ENCODE assay signal across 16 mouse cellular contexts in the genomic region with DNA sequence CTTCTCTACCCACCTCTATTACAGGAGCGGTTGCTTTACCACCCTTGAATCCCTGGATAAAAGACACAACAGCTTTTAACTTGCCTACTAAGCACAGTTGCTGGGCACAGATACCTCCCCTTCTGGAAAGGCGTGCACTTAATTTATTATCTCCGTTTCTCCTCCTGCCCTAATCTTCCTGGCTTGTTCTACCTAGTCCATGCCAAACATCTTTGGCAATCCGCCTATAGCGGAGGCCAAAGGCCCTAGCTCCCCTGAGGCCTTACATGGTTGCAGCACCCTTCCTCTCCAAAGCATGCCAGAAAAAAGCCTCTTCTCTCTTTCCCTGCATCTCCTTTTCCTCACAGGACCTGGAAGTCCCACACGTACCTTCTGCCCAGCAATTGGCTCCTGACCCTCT. TPM values are rescaled to one million over a fixed set of nuclear protein-coding genes. Genes with fewer than 3 reads are reported as not detected.
DNase-seq lines count a peak whose midpoint lies in the region; ATAC-seq lines count a peak whose summit lies in the region.
"Had no signal": no experiment of that assay in that cellular context is flagged by ENCODE, and none has a peak within 500 bp of the region (broad histone marks: within the 10 kb centered on the region; RNA-seq: fewer than 3 reads in every experiment).

No protein-coding gene starts in this region.

- 86% methylated on average over 6 of the region's 6 CpGs for WGBS in hindbrain, embryonic 12.5 days
- WGBS in midbrain, embryonic 14.5 days, result 90% methylated on average over 6 of the region's 6 CpGs

- H3K36me3 ChIP-seq in hindbrain, embryonic 12.5 days, result no peaks in the 10 kb centered on the region
- no peaks in the 10 kb centered on the region for H3K36me3 ChIP-seq in midbrain, embryonic 14.5 days (ENCODE audit: control insufficient read depth, insufficient read depth, low read length)
- H3K36me3 ChIP-seq: embryonic facial prominence, embryonic 12.5 days; forebrain, embryonic 10.5 days; hindbrain, embryonic 13.5 days had no signal

- no peak overlapping the region for H3K4me2 ChIP-seq in hindbrain, embryonic 12.5 days (replicated peaks)
- H3K4me2 ChIP-seq in midbrain, embryonic 14.5 days (ENCODE audit: low read length), result no peak overlapping the region
- H3K4me2 ChIP-seq: embryonic facial prominence, embryonic 12.5 days; hindbrain, embryonic 13.5 days; midbrain, embryonic 11.5 days had no signal

- no peak overlapping the region for H3K9ac ChIP-seq in hindbrain, embryonic 12.5 days
- H3K9ac ChIP-seq in midbrain, embryonic 14.5 days (replicated peaks; ENCODE audit: low read length), result no peak overlapping the region
- H3K9ac ChIP-seq: embryonic facial prominence, embryonic 12.5 days; hindbrain, embryonic 13.5 days; liver, embryonic 14.5 days had no signal

- no peak overlapping the region for H3K4me3 ChIP-seq in hindbrain, embryonic 12.5 days
- no peak overlapping the region for H3K4me3 ChIP-seq in midbrain, embryonic 14.5 days (replicated peaks; ENCODE audit: low read depth, low read length)
- H3K4me3 ChIP-seq: embryonic facial prominence, embryonic 12.5 days; forebrain, embryonic 10.5 days; hindbrain, embryonic 13.5 days had no signal

- intact Hi-C loops in heart, postnatal 25 days (cut with DNase I), result loop anchor here (2.0 to 5.0 kb wide), 2 partner anchors 28 to 43 kb away; no protein-coding TSS in a partner anchor

- peak; percentile 49 for DNase-seq in adrenal gland, adult 2 months
- DNase-seq in adrenal gland, adult 18-20 months (ENCODE audit: low spot score in 2 of 2), result no peak
- peak; percentile 22 to 51 for DNase-seq in kidney, adult 8-10 months
- DNase-seq in kidney, postnatal 4 days, result no peak
- DNase-seq in heart, postnatal 25 days (ENCODE audit: low spot score), result peak; percentile 11
- DNase-seq in ovary, postnatal 36 days (ENCODE audit: low spot score), result peak; percentile 19
- DNase-seq in midbrain, embryonic 14.5 days, result no peak
- DNase-seq: lung, postnatal 14 days; retina, postnatal 1 day; thymus, adult 18-20 months had no signal

- no peak for ATAC-seq in hindbrain, embryonic 12.5 days (ENCODE audit: low FRiP score)
- no peak for ATAC-seq in midbrain, embryonic 14.5 days (ENCODE audit: low FRiP score, low TSS enrichment)

- H3K9me3 ChIP-seq in hindbrain, embryonic 12.5 days (replicated peaks), result no peaks in the 10 kb centered on the region
- H3K9me3 ChIP-seq in midbrain, embryonic 14.5 days (ENCODE audit: control insufficient read depth, low read length), result no peaks in the 10 kb centered on the region
- H3K9me3 ChIP-seq: embryonic facial prominence, embryonic 12.5 days; forebrain, embryonic 10.5 days; hindbrain, embryonic 13.5 days had no signal

- H3K4me1 ChIP-seq in hindbrain, embryonic 12.5 days, result no peaks in the 10 kb centered on the region
- H3K4me1 ChIP-seq in midbrain, embryonic 14.5 days (ENCODE audit: control insufficient read depth, insufficient read depth, low read length), result no peaks in the 10 kb centered on the region
- H3K4me1 ChIP-seq: embryonic facial prominence, embryonic 12.5 days; forebrain, embryonic 10.5 days; hindbrain, embryonic 13.5 days had no signal

- H3K27me3 ChIP-seq in hindbrain, embryonic 12.5 days, result no peaks in the 10 kb centered on the region
- H3K27me3 ChIP-seq in midbrain, embryonic 14.5 days (ENCODE audit: control insufficient read depth, insufficient read depth, low read length), result no peaks in the 10 kb centered on the region
- H3K27me3 ChIP-seq: embryonic facial prominence, embryonic 12.5 days; hindbrain, embryonic 13.5 days had no signal

- no peak overlapping the region for H3K27ac ChIP-seq in hindbrain, embryonic 12.5 days
- no peak overlapping the region for H3K27ac ChIP-seq in midbrain, embryonic 14.5 days (replicated peaks; ENCODE audit: low read depth, low read length)
- H3K27ac ChIP-seq: embryonic facial prominence, embryonic 12.5 days; forebrain, embryonic 10.5 days; hindbrain, embryonic 13.5 days; liver, embryonic 14.5 days had no signal

RNA-seq across cellular contexts. Expression of a gene that starts 18.9 kb away (rescaled TPM):
- total RNA-seq in adrenal gland, adult 2 months (2021), result 10 to 100 TPM; 10.5 to 37.6 TPM
- polyA plus RNA-seq in adrenal gland, adult 2 months (2012; rRNA removed), result 2.0 and 4.7 TPM in 2 replicates
- 10 to 100 TPM; 13.0 to 23.4 TPM for total RNA-seq in adrenal gland, adult 18-20 months (2021)
- total RNA-seq in heart, postnatal 25 days (2021), result 10 to 100 TPM; 24.4 to 25.2 TPM
- polyA plus RNA-seq in hindbrain, embryonic 12.5 days (2016; fragmentation: Nextera tagmentation; extraction: Ambion mirVana), result 0.74 and 1.4 TPM in 2 replicates
- polyA plus RNA-seq in midbrain, embryonic 14.5 days (2014; fragmentation: Nextera tagmentation; extraction: Ambion mirVana), result 0.09 TPM in 1 of 2 replicates, not detected in the other

RNA-seq across cellular contexts. Expression of a gene that starts 43.7 kb away (rescaled TPM):
- 10 to 100 TPM; 11.6 to 14.0 TPM for total RNA-seq in adrenal gland, adult 2 months (2021)
- polyA plus RNA-seq in adrenal gland, adult 2 months (2012; rRNA removed), result 1.8 and 2.4 TPM in 2 replicates
- total RNA-seq in adrenal gland, adult 18-20 months (2021), result 10 to 100 TPM; 10.6 to 10.9 TPM
- total RNA-seq in heart, postnatal 25 days (2021), result 10 to 100 TPM in 1 of 2 experiments, 1 to 10 TPM in 1; 9.9 to 10.1 TPM
- 21.6 and 23.4 TPM in 2 replicates for polyA plus RNA-seq in hindbrain, embryonic 12.5 days (2016; fragmentation: Nextera tagmentation; extraction: Ambion mirVana)
- polyA plus RNA-seq in midbrain, embryonic 14.5 days (2014; fragmentation: Nextera tagmentation; extraction: Ambion mirVana), result 11.1 and 16.0 TPM in 2 replicates

Comparison
In these comparisons a context has a peak if more than half of its experiments do, and no peak if none do; other contexts are left out.
1. DNase-seq: peak in adrenal gland, adult 2 months (single experiment), kidney, adult 8-10 months (2 of 2), heart, postnatal 25 days (single experiment) and ovary, postnatal 36 days (single experiment); none in adrenal gland, adult 18-20 months (0 of 2), kidney, postnatal 4 days (0 of 2) and midbrain, embryonic 14.5 days (single experiment).